10 mouse cellular contexts compared by ENCODE assay signal in the genomic region with DNA sequence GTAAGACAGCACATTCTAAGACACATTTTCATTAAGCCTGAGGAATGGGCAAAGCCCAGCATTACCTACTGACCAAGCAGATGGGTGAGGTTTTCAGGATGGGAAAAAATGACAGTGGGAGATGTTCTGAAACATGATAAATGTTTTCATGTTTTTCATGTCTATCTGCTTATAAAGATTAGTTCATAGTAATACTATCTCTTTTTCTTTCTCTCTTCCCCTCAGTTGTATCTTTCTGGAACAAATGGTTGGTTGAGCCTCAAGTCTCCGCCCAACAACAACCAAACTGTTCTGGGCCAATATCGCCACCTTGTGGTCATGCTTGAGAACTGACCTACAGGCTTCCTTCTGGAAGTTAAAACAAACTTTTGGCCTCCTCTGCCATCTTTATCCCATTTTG. TPM values are rescaled to one million over a fixed set of nuclear protein-coding genes. Genes with fewer than 3 reads are reported as not detected.
DNase-seq lines count a peak whose midpoint lies in the region; ATAC-seq and TF ChIP-seq lines count a peak whose summit lies in the region.
"Had no signal": no experiment of that assay in that cellular context is flagged by ENCODE, and none has a peak within 500 bp of the region (broad histone marks: within the 10 kb centered on the region; RNA-seq: fewer than 3 reads in every experiment).

No protein-coding gene starts in this region.

- no peak overlapping the region for H3K4me2 ChIP-seq in hindbrain, embryonic 12.5 days (replicated peaks)
- H3K4me2 ChIP-seq: embryonic facial prominence, embryonic 13.5 days had no signal

- peak; percentile 30 for DNase-seq in hindbrain, embryonic 10.5 days (ENCODE audit: low spot score)
- peak; percentile 35 for DNase-seq in kidney, postnatal 10 days
- peak; percentile 19 to 49 for DNase-seq in monocyte, adult 2 months (ENCODE audit: low read depth in 1 of 2, low spot score in 2 of 2)
- no peak for DNase-seq in right cerebral cortex, adult 2 months (ENCODE audit: low spot score in 2 of 2)
- DNase-seq in layer of hippocampus, adult 9-10 months (ENCODE audit: low spot score), result no peak

- H3K4me1 ChIP-seq in hindbrain, embryonic 10.5 days (replicated peaks), result no peaks in the 10 kb centered on the region
- no peaks in the 10 kb centered on the region for H3K4me1 ChIP-seq in hindbrain, embryonic 12.5 days
- peaks cover 1% of the 10 kb centered on the region; the same call in 1 of the 2 replicates for H3K4me1 ChIP-seq in bone marrow, adult 2 months (ENCODE audit: control insufficient read depth, insufficient read depth, low read length)
- H3K4me1 ChIP-seq: embryonic facial prominence, embryonic 13.5 days had no signal

- no peak for ATAC-seq in hindbrain, embryonic 12.5 days (ENCODE audit: low FRiP score)
- ATAC-seq in CD4-positive, CD25-positive, alpha-beta regulatory T cell, adult 4 months, result peak; percentile 62

- H3K27me3 ChIP-seq in hindbrain, embryonic 10.5 days (ENCODE audit: insufficient read depth, poor library complexity, severe bottlenecking), result no peaks in the 10 kb centered on the region
- H3K27me3 ChIP-seq in hindbrain, embryonic 12.5 days, result no peaks in the 10 kb centered on the region
- H3K27me3 ChIP-seq: embryonic facial prominence, embryonic 13.5 days had no signal

- TF ChIP-seq CTCF in bone marrow, adult 2 months (IDR thresholded peaks at IDR 0.05; ENCODE audit: control insufficient read depth, insufficient read depth, low read length), result peak; percentile 79

- H3K9me3 ChIP-seq in hindbrain, embryonic 10.5 days, result peaks cover 4% of the 10 kb centered on the region; the same call in 1 of the 2 replicates
- no peaks in the 10 kb centered on the region for H3K9me3 ChIP-seq in hindbrain, embryonic 12.5 days (replicated peaks)
- H3K9me3 ChIP-seq: embryonic facial prominence, embryonic 13.5 days had no signal

- H3K36me3 ChIP-seq in hindbrain, embryonic 10.5 days, result no peaks in the 10 kb centered on the region
- H3K36me3 ChIP-seq in hindbrain, embryonic 12.5 days, result no peaks in the 10 kb centered on the region
- H3K36me3 ChIP-seq: embryonic facial prominence, embryonic 13.5 days had no signal

- TF ChIP-seq POLR2A in bone marrow, adult 2 months (IDR thresholded peaks at IDR 0.05; ENCODE audit: borderline replicate concordance, control insufficient read depth, low read depth, low read length), result no peak

- H3K27ac ChIP-seq in hindbrain, embryonic 10.5 days, result no peak overlapping the region
- no peak overlapping the region for H3K27ac ChIP-seq in hindbrain, embryonic 12.5 days
- no peak overlapping the region for H3K27ac ChIP-seq in bone marrow, adult 2 months (ENCODE audit: control insufficient read depth, insufficient read depth, low read depth, low read length, poor library complexity)
- H3K27ac ChIP-seq: embryonic facial prominence, embryonic 13.5 days; macrophage had no signal

- WGBS in hindbrain, embryonic 10.5 days, result 34% methylated on average over 2 of the region's 2 CpGs
- WGBS in hindbrain, embryonic 12.5 days, result 27% methylated on average over 2 of the region's 2 CpGs
- 15% methylated on average over 2 of the region's 2 CpGs for WGBS in bone marrow, adult 2 months

- H3K9ac ChIP-seq in hindbrain, embryonic 12.5 days, result no peak overlapping the region
- H3K9ac ChIP-seq: embryonic facial prominence, embryonic 13.5 days had no signal

- H3K4me3 ChIP-seq in hindbrain, embryonic 10.5 days, result no peak overlapping the region
- H3K4me3 ChIP-seq in hindbrain, embryonic 12.5 days, result no peak overlapping the region
- H3K4me3 ChIP-seq in bone marrow, adult 2 months (replicated peaks; ENCODE audit: control insufficient read depth, low read depth, low read length), result no peak overlapping the region
- H3K4me3 ChIP-seq: embryonic facial prominence, embryonic 13.5 days had no signal

RNA-seq across cellular contexts. Expression of a gene that starts 57.8 kb away (rescaled TPM):
- polyA plus RNA-seq in hindbrain, embryonic 10.5 days (2016; fragmentation: Nextera tagmentation; extraction: Ambion mirVana), result 2.0 and 3.6 TPM in 2 replicates
- polyA plus RNA-seq in hindbrain, embryonic 12.5 days (2016; fragmentation: Nextera tagmentation; extraction: Ambion mirVana), result 0.94 and 2.0 TPM in 2 replicates
- 100 to 1,000 TPM; 130 to 149 TPM for polyA plus RNA-seq in CD4-positive, CD25-positive, alpha-beta regulatory T cell, adult 4 months (2017; shearing (Covaris generic))
- 32.8 and 38.1 TPM in 2 replicates for polyA plus RNA-seq in bone marrow, adult 2 months (2011; ENCODE audit: insufficient read depth, insufficient read length, low replicate concordance, missing spikeins)

Comparison
In these comparisons a context has a peak if more than half of its experiments do, and no peak if none do; other contexts are left out.
1. DNase-seq: peak in hindbrain, embryonic 10.5 days (single experiment), kidney, postnatal 10 days (single experiment) and monocyte, adult 2 months (2 of 2); none in right cerebral cortex, adult 2 months (0 of 2) and layer of hippocampus, adult 9-10 months (single experiment).